In the genomic region with DNA sequence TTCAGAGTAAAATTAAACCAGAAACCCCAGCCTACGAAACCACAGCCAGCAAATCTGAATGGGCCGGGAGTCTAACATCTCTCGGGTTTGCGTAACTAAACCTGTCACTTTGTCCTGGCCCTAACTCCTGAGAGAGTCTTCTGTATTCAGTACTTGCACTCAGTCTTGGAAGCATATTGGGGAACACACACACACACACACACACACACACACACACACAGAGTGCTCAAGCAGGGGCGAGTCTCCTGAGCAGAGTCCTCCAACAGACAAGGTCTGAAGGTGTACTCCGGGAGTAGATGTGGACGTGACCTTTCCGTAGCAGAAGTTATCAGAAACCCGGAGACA, we compare ENCODE assay signal across 8 mouse cellular contexts. TPM values are rescaled to one million over a fixed set of nuclear protein-coding genes. Genes with fewer than 3 reads are reported as not detected.
DNase-seq lines count a peak whose midpoint lies in the region; ATAC-seq and TF ChIP-seq lines count a peak whose summit lies in the region.

No protein-coding gene starts in this region.

- peak overlapping the region; percentile 87; the same call in 1 of the 2 replicates for H3K27ac ChIP-seq in layer of hippocampus, adult 2 months
- H3K27ac ChIP-seq in embryonic facial prominence, embryonic 13.5 days: 0 out of 2 replicates have a peak overlapping the region, but pooled peaks have one; percentile 7
- H3K27ac ChIP-seq in intestine, embryonic 16.5 days (ENCODE audit: low read length): no peak overlapping the region
- H3K27ac ChIP-seq in neural tube, embryonic 13.5 days (replicated peaks): peak overlapping the region; percentile 85

- H3K4me3 ChIP-seq in layer of hippocampus, adult 2 months: peak overlapping the region; percentile 69
- H3K4me3 ChIP-seq in embryonic facial prominence, embryonic 13.5 days: peak overlapping the region; percentile 75
- peak overlapping the region; percentile 72 for H3K4me3 ChIP-seq in intestine, embryonic 16.5 days (ENCODE audit: low read length)
- peak overlapping the region; percentile 84 for H3K4me3 ChIP-seq in neural tube, embryonic 13.5 days

- under 1% methylated on average over 9 of the region's 9 CpGs for WGBS in embryonic facial prominence, embryonic 13.5 days
- WGBS in intestine, embryonic 16.5 days: 3% methylated on average over 9 of the region's 9 CpGs
- 2% methylated on average over 9 of the region's 9 CpGs for WGBS in neural tube, embryonic 13.5 days

- H3K9ac ChIP-seq in embryonic facial prominence, embryonic 13.5 days: peak overlapping the region; percentile 78; the same call in 1 of the 2 replicates
- peak overlapping the region; percentile 75 for H3K9ac ChIP-seq in intestine, embryonic 16.5 days (ENCODE audit: low read depth, low read length)
- H3K9ac ChIP-seq in neural tube, embryonic 13.5 days: peak overlapping the region; percentile 85

- no peaks in the 10 kb centered on the region for H3K9me3 ChIP-seq in embryonic facial prominence, embryonic 13.5 days
- H3K9me3 ChIP-seq in intestine, embryonic 16.5 days (ENCODE audit: control insufficient read depth, low read length): no peaks in the 10 kb centered on the region
- no peaks in the 10 kb centered on the region for H3K9me3 ChIP-seq in neural tube, embryonic 13.5 days

- no peak for TF ChIP-seq CTCF in layer of hippocampus, adult 2 months (conservative IDR thresholded peaks at IDR 0.05)

- no peak for ATAC-seq in embryonic facial prominence, embryonic 13.5 days (ENCODE audit: insufficient number of reproducible peaks, insufficient read depth, low FRiP score, low TSS enrichment, low read depth)
- no peak for ATAC-seq in intestine, embryonic 16.5 days
- ATAC-seq in neural tube, embryonic 13.5 days (ENCODE audit: low read depth): peak; percentile 20; the same call in 1 of the 2 replicates

- H3K27me3 ChIP-seq in embryonic facial prominence, embryonic 13.5 days: peaks cover 53% of the 10 kb centered on the region
- peaks cover 26% of the 10 kb centered on the region for H3K27me3 ChIP-seq in intestine, embryonic 16.5 days (replicated peaks; ENCODE audit: control insufficient read depth, insufficient read depth, low read length)
- H3K27me3 ChIP-seq in neural tube, embryonic 13.5 days: peaks cover 5% of the 10 kb centered on the region; the same call in 1 of the 2 replicates

- DNase-seq in layer of hippocampus, adult 2 months (ENCODE audit: low spot score in 2 of 2): no peak
- no peak for DNase-seq in layer of hippocampus, adult 8-10 months (ENCODE audit: low spot score in 2 of 2)
- no peak for DNase-seq in thymus, adult 18-20 months
- DNase-seq in embryo, embryonic 10.5 days (ENCODE audit: low spot score): no peak
- DNase-seq in adrenal gland, adult 8-10 months: no peak

- H3K36me3 ChIP-seq in embryonic facial prominence, embryonic 13.5 days: no peaks in the 10 kb centered on the region
- H3K36me3 ChIP-seq in intestine, embryonic 16.5 days (ENCODE audit: control insufficient read depth, insufficient read depth, low read length): no peaks in the 10 kb centered on the region
- no peaks in the 10 kb centered on the region for H3K36me3 ChIP-seq in neural tube, embryonic 13.5 days

- peaks cover 32% of the 10 kb centered on the region for H3K4me1 ChIP-seq in embryonic facial prominence, embryonic 13.5 days
- H3K4me1 ChIP-seq in intestine, embryonic 16.5 days (ENCODE audit: control insufficient read depth, insufficient read depth, low read length): peaks cover 15% of the 10 kb centered on the region
- H3K4me1 ChIP-seq in neural tube, embryonic 13.5 days (replicated peaks): peaks cover 43% of the 10 kb centered on the region

- peak overlapping the region; percentile 99 for H3K4me2 ChIP-seq in embryonic facial prominence, embryonic 13.5 days
- H3K4me2 ChIP-seq in intestine, embryonic 16.5 days (ENCODE audit: low read depth, low read length): peak overlapping the region; percentile 99
- H3K4me2 ChIP-seq in neural tube, embryonic 13.5 days: peak overlapping the region; percentile 99

RNA-seq across cellular contexts. Expression of a gene that starts 1.3 kb away (rescaled TPM):
- total RNA-seq in layer of hippocampus, adult 2 months (2021): 10 to 100 TPM; 27.2 to 27.6 TPM
- total RNA-seq in layer of hippocampus, adult 8-10 months (2022): 10 to 100 TPM; 26.0 to 29.6 (median 28.2) TPM
- 6.1 and 6.6 TPM in 2 replicates for polyA plus RNA-seq in embryonic facial prominence, embryonic 13.5 days (2015; fragmentation: Nextera tagmentation; extraction: Ambion mirVana)
- 2.0 and 2.1 TPM in 2 replicates for polyA plus RNA-seq in intestine, embryonic 16.5 days (2015; fragmentation: Nextera tagmentation; extraction: Ambion mirVana)
- polyA plus RNA-seq in neural tube, embryonic 13.5 days (2015; fragmentation: Nextera tagmentation; extraction: Ambion mirVana): 16.3 and 16.6 TPM in 2 replicates
- total RNA-seq in adrenal gland, adult 8-10 months (2022): 10 to 100 TPM in 1 of 4 experiments, 1 to 10 TPM in 3; 3.0 to 12.1 (median 7.0) TPM
